Comparison of ENCODE assay signal across 10 mouse cellular contexts in genomic region chr6:105678778-105679177, GRCm38 (mm10). TPM values are rescaled to one million over a fixed set of nuclear protein-coding genes. Genes with fewer than 3 reads are reported as not detected.
DNase-seq lines count a peak whose midpoint lies in the region; ATAC-seq and TF ChIP-seq lines count a peak whose summit lies in the region.
"Had no signal": no experiment of that assay in that cellular context is flagged by ENCODE, and none has a peak within 500 bp of the region (broad histone marks: within the 10 kb centered on the region; RNA-seq: fewer than 3 reads in every experiment).

No protein-coding gene starts in this region.

- peak; percentile 42 to 46 for DNase-seq in cerebellum, adult 2 months
- no peak for DNase-seq in cerebellum, postnatal 4 days (ENCODE audit: low spot score in 2 of 2)
- peak; percentile 14 for DNase-seq in neural tube, embryonic 10.5 days (ENCODE audit: extremely low spot score, low spot score)
- no peak for DNase-seq in thymus, adult 18-20 months
- no peak for DNase-seq in adrenal gland, adult 8-10 months
- DNase-seq in spleen, postnatal 14 days (ENCODE audit: low spot score in 2 of 2) = no peak
- DNase-seq: liver had no signal

- 12% methylated on average over 5 of the region's 5 CpGs for WGBS in cerebellum, adult 2 months
- 5% methylated on average over 5 of the region's 5 CpGs for WGBS in hindbrain, embryonic 15.5 days

- TF ChIP-seq CTCF in cerebellum, adult 2 months (IDR thresholded peaks at IDR 0.05; ENCODE audit: borderline replicate concordance, insufficient read depth, low read depth, low read length) = no peak
- TF ChIP-seq CTCF in cortical plate, adult 2 months (IDR thresholded peaks at IDR 0.05; ENCODE audit: extremely low read depth, insufficient read depth, low read length) = no peak

- no peaks in the 10 kb centered on the region for H3K4me1 ChIP-seq in cerebellum, adult 2 months (ENCODE audit: control insufficient read depth, insufficient read depth, low read length)
- no peaks in the 10 kb centered on the region; the same call in 1 of the 2 replicates for H3K4me1 ChIP-seq in cortical plate, adult 2 months (ENCODE audit: control insufficient read depth, insufficient read depth, low read length)
- peaks cover 14% of the 10 kb centered on the region; the same call in 1 of the 2 replicates for H3K4me1 ChIP-seq in hindbrain, embryonic 15.5 days (replicated peaks)

- TF ChIP-seq POLR2A in cerebellum, adult 2 months (IDR thresholded peaks at IDR 0.05; ENCODE audit: borderline replicate concordance, insufficient read depth, low read length) = no peak
- TF ChIP-seq POLR2A in cortical plate, adult 2 months (IDR thresholded peaks at IDR 0.05; ENCODE audit: extremely low read depth, insufficient read depth, low read length) = no peak

- H3K4me2 ChIP-seq in hindbrain, embryonic 15.5 days = peak overlapping the region; percentile 81

- no peak overlapping the region for H3K27ac ChIP-seq in cerebellum, adult 2 months (ENCODE audit: insufficient read depth, low read length)
- H3K27ac ChIP-seq in cortical plate, adult 2 months (ENCODE audit: insufficient read depth, low read length) = no peak overlapping the region
- no peak overlapping the region for H3K27ac ChIP-seq in hindbrain, embryonic 15.5 days (replicated peaks)

- H3K36me3 ChIP-seq in hindbrain, embryonic 15.5 days = no peaks in the 10 kb centered on the region

- peak overlapping the region; percentile 45 for H3K4me3 ChIP-seq in cerebellum, adult 2 months (replicated peaks; ENCODE audit: insufficient read depth, low read depth, low read length)
- H3K4me3 ChIP-seq in cortical plate, adult 2 months (ENCODE audit: insufficient read depth, low read length) = peak overlapping the region; percentile 78
- peak overlapping the region; percentile 69 for H3K4me3 ChIP-seq in hindbrain, embryonic 15.5 days

- H3K9ac ChIP-seq in hindbrain, embryonic 15.5 days = peak overlapping the region; percentile 76; the same call in 1 of the 2 replicates

- H3K9me3 ChIP-seq in hindbrain, embryonic 15.5 days = no peaks in the 10 kb centered on the region

- ATAC-seq in hindbrain, embryonic 15.5 days (ENCODE audit: low FRiP score, low read depth) = no peak

- H3K27me3 ChIP-seq in cerebellum, adult 2 months (ENCODE audit: control insufficient read depth, insufficient read depth, low read length) = no peaks in the 10 kb centered on the region
- 0 out of 2 replicates have a peak, but pooled peaks cover 10% of the 10 kb centered on the region for H3K27me3 ChIP-seq in hindbrain, embryonic 15.5 days

RNA-seq across cellular contexts. Expression of gene Cntn4, which starts 1.3 kb away (rescaled TPM):
- polyA plus RNA-seq in cerebellum, adult 2 months (2012; rRNA removed) = 13.2 and 14.7 TPM in 2 replicates
- polyA plus RNA-seq in cortical plate, adult 2 months (2012; rRNA removed) = 20.8 and 24.2 TPM in 2 replicates
- 25.0 and 28.0 TPM in 2 replicates for polyA plus RNA-seq in hindbrain, embryonic 15.5 days (2015; fragmentation: Nextera tagmentation; extraction: Ambion mirVana)
- total RNA-seq in adrenal gland, adult 8-10 months (2022) = under 1 TPM; 0.10 to 0.54 (median 0.21) TPM
- total RNA-seq: hematopoietic stem cell, adult 5-6 weeks had no signal

Comparison
In these comparisons a context has a peak if more than half of its experiments do, and no peak if none do; other contexts are left out.
1. DNase-seq: peak in cerebellum, adult 2 months (2 of 2) and neural tube, embryonic 10.5 days (single experiment); none in cerebellum, postnatal 4 days (0 of 2), thymus, adult 18-20 months (0 of 2), adrenal gland, adult 8-10 months (single experiment) and spleen, postnatal 14 days (0 of 2).
2. Peak in every context shown above with its lines, with median percentiles within 50 percentile points of each other: H3K4me3 ChIP-seq.